Mouse (Mus musculus): ENCODE measurements at regions not wholly inside any gene's neighbourhood (a gene's known extent, or its start where the extent isn't known, plus 50 kb on each side); places are given as distances from the start of the nearest gene placed in this dataset.
"Not testable (repeated sequence)": the region's sequence is repeated elsewhere in the genome, so short reads cannot be mapped to it uniquely, and the experiment has no call there.

DNA sequence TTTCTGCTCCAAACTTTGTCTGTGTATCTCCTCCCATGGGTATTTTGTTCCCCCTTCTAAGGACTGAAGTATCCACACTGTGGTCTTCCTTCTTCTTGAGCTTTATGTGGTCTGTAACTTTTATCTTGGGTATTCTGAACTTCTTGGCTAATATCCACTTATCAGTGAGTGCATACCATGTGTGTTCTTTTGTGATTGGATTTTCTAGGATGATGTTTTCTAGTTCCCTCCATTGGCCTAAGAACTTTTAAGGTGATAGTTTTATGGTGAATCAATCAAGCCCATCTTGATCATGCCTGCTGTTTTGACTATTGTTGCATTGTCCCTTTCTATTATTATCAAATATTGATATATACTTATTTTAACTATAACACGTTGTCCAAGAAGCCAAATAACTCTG lies 779.4 kb upstream of the Tpm3-rs7 start:
- H3K36me3 ChIP-seq (ENCODE audit: insufficient read depth); H3K9me3 ChIP-seq (ENCODE audit: low read length); ATAC-seq; H3K4me2 ChIP-seq (ENCODE audit: low read depth); H3K4me1 ChIP-seq (ENCODE audit: insufficient read depth); DNase-seq; H3K27me3 ChIP-seq (ENCODE audit: insufficient read depth, low read length); H3K4me3 ChIP-seq (ENCODE audit: low read depth, low read length); H3K27ac ChIP-seq (ENCODE audit: low read depth, low read length); H3K9ac ChIP-seq: not testable (repeated sequence)
- WGBS, result 80% methylated on average over 1 of the region's 1 CpGs

- H3K9ac ChIP-seq, result no peak overlapping the region
- DNase-seq (no peak), ATAC-seq (no peak)
- H3K4me2 ChIP-seq (ENCODE audit: low read depth), result no peak overlapping the region
- H3K4me3 ChIP-seq (ENCODE audit: low read depth, low read length), result no peak overlapping the region
- H3K9me3 ChIP-seq (ENCODE audit: low read length), result no peaks in the 10 kb centered on the region
- TF ChIP-seq CTCF (IDR thresholded peaks at IDR 0.05; ENCODE audit: low read depth), result no peak
- no peaks in the 10 kb centered on the region for H3K36me3 ChIP-seq (ENCODE audit: insufficient read depth)
- H3K4me1 ChIP-seq (ENCODE audit: insufficient read depth), result no peaks in the 10 kb centered on the region
- 73% methylated on average over 3 of the region's 3 CpGs for WGBS
- H3K27me3 ChIP-seq (ENCODE audit: insufficient read depth, low read length), result no peaks in the 10 kb centered on the region
- no peak overlapping the region for H3K27ac ChIP-seq (ENCODE audit: low read depth, low read length)
These were observed 778.5 kb upstream of the Tpm3-rs7 start for GRCm38 (mm10) chr14:112535914-112536313.

GRCm38 (mm10) chr14:112542261-112542660 lies 772.1 kb upstream of the Tpm3-rs7 start:
- no peak overlapping the region for H3K9ac ChIP-seq

GRCm38 (mm10) chr14:112548798-112549197 lies 765.6 kb upstream of the Tpm3-rs7 start:
- Histone ChIP-seq H3K9me3 (ENCODE audit: low read length) (no peaks in the 10 kb centered on the region), H3K4me2 (ENCODE audit: low read depth) (no peak overlapping the region), H3K4me1 (ENCODE audit: insufficient read depth) (no peaks in the 10 kb centered on the region), H3K36me3 (ENCODE audit: insufficient read depth) (no peaks in the 10 kb centered on the region), H3K4me3 (ENCODE audit: low read depth, low read length) (no peak overlapping the region), H3K9ac (no peak overlapping the region), H3K27ac (ENCODE audit: low read depth, low read length) (no peak overlapping the region), H3K27me3 (ENCODE audit: insufficient read depth, low read length) (no peaks in the 10 kb centered on the region)
- DNase-seq (no peak), ATAC-seq (no peak)
- 91% methylated on average over 6 of the region's 6 CpGs for WGBS
- no peak for TF ChIP-seq CTCF (IDR thresholded peaks at IDR 0.05; ENCODE audit: low read depth)

More at GRCm38 (mm10) chr14:112542261-112542660, 772.1 kb upstream of the Tpm3-rs7 start:
- TF ChIP-seq CTCF (IDR thresholded peaks at IDR 0.05; ENCODE audit: low read depth), result no peak
- no peak overlapping the region for H3K4me2 ChIP-seq (ENCODE audit: low read depth)
- H3K9me3 ChIP-seq (ENCODE audit: low read length), result no peaks in the 10 kb centered on the region
- no peaks in the 10 kb centered on the region for H3K4me1 ChIP-seq (ENCODE audit: insufficient read depth)
- H3K4me3 ChIP-seq (ENCODE audit: low read depth, low read length), result no peak overlapping the region
- H3K27ac ChIP-seq (ENCODE audit: low read depth, low read length), result no peak overlapping the region
- ATAC-seq (no peak), DNase-seq (no peak)
- no peaks in the 10 kb centered on the region for H3K36me3 ChIP-seq (ENCODE audit: insufficient read depth)
- 78% methylated on average over 1 of the region's 1 CpGs for WGBS
- no peaks in the 10 kb centered on the region for H3K27me3 ChIP-seq (ENCODE audit: insufficient read depth, low read length)

DNA sequence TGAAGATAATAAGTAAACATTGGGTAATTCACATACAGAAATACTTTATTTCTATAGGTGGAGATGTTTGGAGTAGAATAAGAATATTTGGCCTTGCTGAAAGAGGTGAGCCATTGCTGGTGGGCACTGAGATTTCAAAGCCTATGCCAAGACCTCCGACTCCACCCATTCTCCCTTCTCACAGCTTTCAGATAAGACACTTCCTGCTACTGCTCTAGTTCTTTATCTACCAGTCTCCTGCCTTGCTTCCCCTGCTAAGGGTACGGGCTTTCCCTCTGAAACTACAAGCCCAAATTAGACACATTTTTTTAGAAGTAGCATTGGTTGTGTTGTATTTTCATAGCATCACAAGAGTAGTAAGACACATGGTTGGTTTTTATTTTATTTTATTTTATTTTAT lies 752.2 kb upstream of the Tpm3-rs7 start:
- Histone ChIP-seq H3K4me1 (ENCODE audit: insufficient read depth) (no peaks in the 10 kb centered on the region), H3K4me2 (ENCODE audit: low read depth) (no peak overlapping the region), H3K27me3 (ENCODE audit: insufficient read depth, low read length) (no peaks in the 10 kb centered on the region), H3K36me3 (ENCODE audit: insufficient read depth) (no peaks in the 10 kb centered on the region), H3K4me3 (ENCODE audit: low read depth, low read length) (no peak overlapping the region), H3K27ac (ENCODE audit: low read depth, low read length) (no peak overlapping the region), H3K9me3 (ENCODE audit: low read length) (no peaks in the 10 kb centered on the region), H3K9ac (no peak overlapping the region)
- 92% methylated on average over 2 of the region's 2 CpGs for WGBS
- ATAC-seq (no peak), DNase-seq (no peak)
- TF ChIP-seq CTCF (IDR thresholded peaks at IDR 0.05; ENCODE audit: low read depth), result no peak

DNA sequence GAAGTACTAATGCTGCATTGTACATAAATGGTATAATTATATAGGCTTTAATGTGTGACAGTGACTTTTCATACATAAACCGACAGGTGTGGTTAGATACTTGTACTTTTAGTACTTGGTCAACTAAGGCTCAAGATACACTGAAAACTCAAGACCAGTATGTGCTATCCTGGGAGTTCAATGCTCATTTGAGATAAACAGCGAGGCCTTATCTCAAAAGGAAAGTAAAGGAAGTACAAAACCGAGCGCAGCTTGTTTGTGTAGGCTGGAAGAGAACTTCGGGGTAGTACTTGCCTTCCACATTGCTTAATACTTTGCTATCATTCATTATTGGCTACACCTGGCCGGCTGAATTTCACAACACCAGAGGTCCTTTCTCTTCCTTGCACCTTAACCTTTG lies 719.7 kb upstream of the Tpm3-rs7 start:
- no peak for ATAC-seq
- no peak overlapping the region for H3K27ac ChIP-seq (ENCODE audit: low read depth, low read length)
- H3K4me3 ChIP-seq (ENCODE audit: low read depth, low read length), result no peak overlapping the region
- DNase-seq, result no peak
- no peaks in the 10 kb centered on the region for H3K36me3 ChIP-seq (ENCODE audit: insufficient read depth)
- WGBS, result 92% methylated on average over 6 of the region's 6 CpGs
- TF ChIP-seq CTCF (IDR thresholded peaks at IDR 0.05; ENCODE audit: low read depth), result no peak
- H3K9me3 ChIP-seq (ENCODE audit: low read length), result no peaks in the 10 kb centered on the region
- no peaks in the 10 kb centered on the region for H3K27me3 ChIP-seq (ENCODE audit: insufficient read depth, low read length)
- no peaks in the 10 kb centered on the region for H3K4me1 ChIP-seq (ENCODE audit: insufficient read depth)
- H3K9ac ChIP-seq, result no peak overlapping the region
- H3K4me2 ChIP-seq (ENCODE audit: low read depth), result no peak overlapping the region

GRCm38 (mm10) chr14:112620701-112621100 lies 693.7 kb upstream of the Tpm3-rs7 start:
- 88% methylated on average over 2 of the region's 2 CpGs for WGBS
- Histone ChIP-seq H3K27me3 (ENCODE audit: insufficient read depth, low read length) (no peaks in the 10 kb centered on the region), H3K27ac (ENCODE audit: low read depth, low read length) (no peak overlapping the region), H3K36me3 (ENCODE audit: insufficient read depth) (no peaks in the 10 kb centered on the region), H3K4me1 (ENCODE audit: insufficient read depth) (no peaks in the 10 kb centered on the region), H3K9me3 (ENCODE audit: low read length) (no peaks in the 10 kb centered on the region), H3K4me2 (ENCODE audit: low read depth) (no peak overlapping the region), H3K4me3 (ENCODE audit: low read depth, low read length) (no peak overlapping the region), H3K9ac (no peak overlapping the region)
- no peak for ATAC-seq
- TF ChIP-seq CTCF (IDR thresholded peaks at IDR 0.05; ENCODE audit: low read depth), result no peak
- DNase-seq, result no peak

- Histone ChIP-seq H3K4me3 (ENCODE audit: low read depth, low read length) (no peak overlapping the region), H3K4me1 (ENCODE audit: insufficient read depth) (no peaks in the 10 kb centered on the region), H3K27ac (ENCODE audit: low read depth, low read length) (no peak overlapping the region), H3K9me3 (ENCODE audit: low read length) (no peaks in the 10 kb centered on the region), H3K36me3 (ENCODE audit: insufficient read depth) (no peaks in the 10 kb centered on the region), H3K27me3 (ENCODE audit: insufficient read depth, low read length) (no peaks in the 10 kb centered on the region), H3K9ac (no peak overlapping the region), H3K4me2 (ENCODE audit: low read depth) (no peak overlapping the region)
- no peak for TF ChIP-seq CTCF (IDR thresholded peaks at IDR 0.05; ENCODE audit: low read depth)
- no peak for DNase-seq
- WGBS, result 72% methylated on average over 2 of the region's 2 CpGs
- ATAC-seq, result no peak
These were observed 656.8 kb upstream of the Tpm3-rs7 start for GRCm38 (mm10) chr14:112657634-112658033.
